Comparison of ENCODE assay signal across 9 mouse cellular contexts in the genomic region with DNA sequence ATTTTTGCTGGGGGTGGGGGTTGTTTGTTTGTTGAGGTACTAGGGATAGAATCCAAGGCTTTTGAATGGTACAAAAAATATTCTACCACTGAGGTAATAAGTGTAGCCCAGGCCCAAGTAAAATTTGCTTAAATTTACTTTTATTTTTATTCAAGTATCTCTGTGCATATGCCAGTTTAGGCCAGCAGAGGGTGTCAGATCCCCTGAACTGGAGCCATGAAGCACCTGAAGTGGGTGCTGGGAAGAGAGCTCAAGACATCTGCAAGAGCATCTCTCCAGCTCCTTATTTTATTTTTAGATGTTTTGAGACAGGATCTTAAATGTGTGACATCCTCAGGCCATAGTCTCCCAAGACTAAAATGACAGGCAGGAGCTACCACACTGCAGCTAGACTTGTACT. TPM values are rescaled to one million over a fixed set of nuclear protein-coding genes. Genes with fewer than 3 reads are reported as not detected.
DNase-seq lines count a peak whose midpoint lies in the region; ATAC-seq and TF ChIP-seq lines count a peak whose summit lies in the region.
"Had no signal": no experiment of that assay in that cellular context is flagged by ENCODE, and none has a peak within 500 bp of the region (broad histone marks: within the 10 kb centered on the region; RNA-seq: fewer than 3 reads in every experiment).

No protein-coding gene starts in this region.

- no peak overlapping the region for H3K4me2 ChIP-seq in kidney, embryonic 14.5 days (replicated peaks; ENCODE audit: low read depth, low read length)
- H3K4me2 ChIP-seq: limb, embryonic 13.5 days had no signal

- peaks cover 15% of the 10 kb centered on the region for H3K36me3 ChIP-seq in kidney, adult 2 months (ENCODE audit: control insufficient read depth, insufficient read depth, low read length)
- H3K36me3 ChIP-seq in kidney, embryonic 14.5 days (ENCODE audit: control insufficient read depth, insufficient read depth, low read length), result peaks cover 65% of the 10 kb centered on the region
- H3K36me3 ChIP-seq in ES-E14 (ENCODE audit: control insufficient read depth, insufficient read depth, low read length, poor library complexity, severe bottlenecking), result peaks cover 19% of the 10 kb centered on the region

- peak; percentile 41 for DNase-seq in kidney, adult 2 months
- DNase-seq in CD4-positive helper T cell, adult 2 months (ENCODE audit: low read depth, low spot score), result peak; percentile 71
- DNase-seq in ES-E14 (ENCODE audit: low read depth, low spot score), result peak; percentile 21
- DNase-seq in kidney, postnatal 36 days, result peak; percentile 29 to 68
- DNase-seq in ovary, adult 18-20 months (ENCODE audit: low spot score), result no peak

- H3K4me1 ChIP-seq in kidney, adult 2 months (ENCODE audit: control insufficient read depth, insufficient read depth, low read length), result no peaks in the 10 kb centered on the region
- H3K4me1 ChIP-seq in kidney, embryonic 14.5 days (ENCODE audit: control insufficient read depth, insufficient read depth, low read length), result no peaks in the 10 kb centered on the region
- no peaks in the 10 kb centered on the region for H3K4me1 ChIP-seq in ES-E14 (ENCODE audit: control insufficient read depth in 2 of 2, insufficient read depth in 2 of 2, low read length in 2 of 2, poor library complexity in 1 of 2)
- H3K4me1 ChIP-seq: limb, embryonic 13.5 days had no signal

- no peaks in the 10 kb centered on the region for H3K27me3 ChIP-seq in kidney, adult 2 months (replicated peaks; ENCODE audit: control insufficient read depth, insufficient read depth, low read length)
- no peaks in the 10 kb centered on the region for H3K27me3 ChIP-seq in kidney, embryonic 14.5 days (ENCODE audit: control insufficient read depth, insufficient read depth, low read length)
- H3K27me3 ChIP-seq: limb, embryonic 13.5 days had no signal

- TF ChIP-seq POLR2A in kidney, adult 2 months (IDR thresholded peaks at IDR 0.05; ENCODE audit: low read depth, low read length), result no peak

- TF ChIP-seq CTCF in kidney, adult 2 months (conservative IDR thresholded peaks at IDR 0.05; ENCODE audit: insufficient read depth, insufficient read length, low read depth, low read length), result peak; percentile 57

- no peak overlapping the region for H3K4me3 ChIP-seq in kidney, adult 2 months (ENCODE audit: insufficient read depth, low read depth, low read length)
- no peak overlapping the region for H3K4me3 ChIP-seq in kidney, embryonic 14.5 days (ENCODE audit: low read length)
- H3K4me3 ChIP-seq in ES-E14 (ENCODE audit: insufficient read depth in 1 of 2, low read depth in 1 of 2, low read length in 2 of 2, poor library complexity in 1 of 2, severe bottlenecking in 1 of 2), result no peak overlapping the region
- H3K4me3 ChIP-seq: erythroblast, embryonic 14.5 days; limb, embryonic 13.5 days had no signal

- in situ Hi-C loops in ES-E14 (cut with MboI; ENCODE audit: low sequenced_read_pairs in 2 of 2, unreplicated experiment in 2 of 2), result no loop called here

- H3K27ac ChIP-seq in kidney, adult 2 months (ENCODE audit: insufficient read depth, low read depth, low read length), result no peak overlapping the region
- no peak overlapping the region for H3K27ac ChIP-seq in kidney, embryonic 14.5 days (ENCODE audit: low read depth, low read length)
- no peak overlapping the region for H3K27ac ChIP-seq in ES-E14 (ENCODE audit: insufficient read depth, low read depth, low read length, poor library complexity, severe bottlenecking)
- H3K27ac ChIP-seq: limb, embryonic 13.5 days had no signal

- H3K9me3 ChIP-seq in kidney, embryonic 14.5 days (ENCODE audit: control insufficient read depth, low read length), result no peaks in the 10 kb centered on the region
- no peaks in the 10 kb centered on the region for H3K9me3 ChIP-seq in ES-E14 (ENCODE audit: control insufficient read depth, insufficient read depth, low read depth, low read length)
- H3K9me3 ChIP-seq: limb, embryonic 13.5 days had no signal

- no peak for ATAC-seq in kidney, embryonic 14.5 days (ENCODE audit: low FRiP score, low TSS enrichment)
- ATAC-seq in activated CD4-positive, CD25-positive, alpha-beta regulatory T cell, adult 4 months, result no peak

- H3K9ac ChIP-seq in kidney, embryonic 14.5 days (ENCODE audit: low read depth, low read length), result no peak overlapping the region
- no peak overlapping the region for H3K9ac ChIP-seq in ES-E14 (ENCODE audit: insufficient read depth, low read depth, low read length, poor library complexity, severe bottlenecking)
- H3K9ac ChIP-seq: limb, embryonic 13.5 days had no signal

TF ChIP-seq in ES-E14, 5 proteins besides CTCF, POLR2A, EP300 and RAD21:
- no peak for TF ChIP-seq HCFC1 (IDR thresholded peaks at IDR 0.05; ENCODE audit: borderline replicate concordance, insufficient read depth, low read length)
- no peak for TF ChIP-seq MAFK (IDR thresholded peaks at IDR 0.05; ENCODE audit: insufficient read depth, low read depth, low read length)
- TF ChIP-seq ZC3H11A (IDR thresholded peaks at IDR 0.05; ENCODE audit: borderline replicate concordance, low read depth, low read length), result no peak
- TF ChIP-seq ZNF384 (IDR thresholded peaks at IDR 0.05; ENCODE audit: low read depth, low read length), result no peak
- no peak for TF ChIP-seq CHD2 (IDR thresholded peaks at IDR 0.05; ENCODE audit: low read depth, low read length)

RNA-seq across cellular contexts. Expression of a gene that starts 15.8 kb away (rescaled TPM):
- polyA plus RNA-seq in kidney, adult 2 months (2012; rRNA removed), result 89.3 and 101 TPM in 2 replicates
- 45.6 and 76.7 TPM in 2 replicates for polyA plus RNA-seq in kidney, embryonic 14.5 days (2014; fragmentation: Nextera tagmentation; extraction: Ambion mirVana)
- total RNA-seq in ES-E14 (2012; rRNA removed), result 89.4 and 130 TPM in 2 replicates
- polyA plus RNA-seq in activated CD4-positive, CD25-positive, alpha-beta regulatory T cell, adult 4 months (2017; shearing (Covaris generic)), result 100 to 1,000 TPM; 373 to 385 TPM

RNA-seq across cellular contexts. Expression of a gene that starts 34.0 kb away (rescaled TPM):
- polyA plus RNA-seq in kidney, adult 2 months (2012; rRNA removed), result 61.2 and 67.7 TPM in 2 replicates
- 64.6 and 82.5 TPM in 2 replicates for polyA plus RNA-seq in kidney, embryonic 14.5 days (2014; fragmentation: Nextera tagmentation; extraction: Ambion mirVana)
- 34.9 and 43.3 TPM in 2 replicates for total RNA-seq in ES-E14 (2012; rRNA removed)
- 100 to 1,000 TPM; 104 to 109 TPM for polyA plus RNA-seq in activated CD4-positive, CD25-positive, alpha-beta regulatory T cell, adult 4 months (2017; shearing (Covaris generic))
